Mouse (Mus musculus): ENCODE measurements around the gene Cfap206.

DNA sequence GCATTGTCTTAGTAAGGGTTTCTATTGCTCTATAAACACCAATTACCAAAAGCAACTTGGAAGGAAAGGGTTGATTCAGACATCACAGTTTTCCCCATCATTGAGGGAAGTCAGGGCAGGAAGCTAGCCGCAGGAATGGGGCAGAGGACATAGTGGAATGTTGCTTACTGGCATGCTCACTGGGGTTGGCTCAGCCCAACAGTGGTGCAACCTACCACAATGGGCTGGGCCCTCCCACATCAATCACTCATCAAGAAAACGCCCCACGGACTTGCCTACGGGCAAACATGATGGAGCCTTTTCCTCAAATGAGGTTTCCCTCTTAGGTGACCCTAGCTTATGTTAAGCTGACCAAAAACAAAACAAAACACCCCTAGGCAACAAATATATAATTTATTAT lies 6.8 kb downstream of the Cfap206 start:
- TF ChIP-seq EP300 (IDR thresholded peaks at IDR 0.05; ENCODE audit: insufficient read depth, low read depth, low read length) = no peak
- no peak for TF ChIP-seq POLR2A (IDR thresholded peaks at IDR 0.05; ENCODE audit: insufficient read depth, low read length)

Data from ES-Bruce4 (cell line).